Mouse (Mus musculus): ENCODE results near the gene Gm9918.

Gm9918 gene

GRCm38 (mm10) chr15:102273982-102274716 lies 3.8 kb downstream of the Gm9918 start:
- no peak for DNase-seq (ENCODE audit: low spot score in 2 of 2)

GRCm38 (mm10) chr15:102278726-102279091 lies 8.3 kb downstream of the Gm9918 start:
- DNase-seq (ENCODE audit: low spot score in 2 of 2): no peak

GRCm38 (mm10) chr15:102279092-102279782 lies 8.9 kb downstream of the Gm9918 start, which contains the start of gene Mfsd5:
Mfsd5 (plus strand) TSS chr15:102279454.
- peak; percentile 78 to 92 for DNase-seq (ENCODE audit: low spot score in 2 of 2)

- DNase-seq (ENCODE audit: low spot score in 2 of 2): peak in 1 of 2 experiments; percentile 26
Measured at GRCm38 (mm10) chr15:102279783-102280520, 9.6 kb downstream of the Gm9918 start.

GRCm38 (mm10) chr15:102280623-102281022 lies 10.3 kb downstream of the Gm9918 start:
- DNase-seq (ENCODE audit: low spot score in 2 of 2): no peak

- DNase-seq (ENCODE audit: low spot score in 2 of 2): no peak
Measured at GRCm38 (mm10) chr15:102282463-102283292, 12.3 kb downstream of the Gm9918 start.

- no peak for DNase-seq (ENCODE audit: low spot score in 2 of 2)
Measured at GRCm38 (mm10) chr15:102283648-102284047, 13.3 kb downstream of the Gm9918 start.

GRCm38 (mm10) chr15:102287395-102287794 lies 17.0 kb downstream of the Gm9918 start:
- DNase-seq (ENCODE audit: low spot score in 2 of 2): peak in 1 of 2 experiments; percentile 62

- peak; percentile 91 to 97 for DNase-seq (ENCODE audit: low spot score in 2 of 2)
Measured at GRCm38 (mm10) chr15:102295633-102296367, 25.4 kb downstream of the Gm9918 start, which contains the start of gene Espl1. Espl1 (plus strand) TSS chr15:102296266.

GRCm38 (mm10) chr15:102296368-102297006 lies 26.1 kb downstream of the Gm9918 start:
- DNase-seq (ENCODE audit: low spot score in 2 of 2): no peak

- no peak for DNase-seq (ENCODE audit: low spot score in 2 of 2)
Measured at GRCm38 (mm10) chr15:102302542-102302941, 32.2 kb downstream of the Gm9918 start.

GRCm38 (mm10) chr15:102308717-102309116 lies 38.4 kb downstream of the Gm9918 start:
- DNase-seq (ENCODE audit: low spot score in 2 of 2): no peak

GRCm38 (mm10) chr15:102310074-102310845 lies 39.9 kb downstream of the Gm9918 start:
- DNase-seq (ENCODE audit: low spot score in 2 of 2): no peak

- DNase-seq (ENCODE audit: low spot score in 2 of 2): no peak
Measured at GRCm38 (mm10) chr15:102311489-102311888, 41.1 kb downstream of the Gm9918 start.

- no peak for DNase-seq (ENCODE audit: low spot score in 2 of 2)
Measured at GRCm38 (mm10) chr15:102315292-102315691, 44.9 kb downstream of the Gm9918 start.

GRCm38 (mm10) chr15:102316263-102316662 lies 45.9 kb downstream of the Gm9918 start:
- DNase-seq (ENCODE audit: low spot score in 2 of 2): peak in 1 of 2 experiments; percentile 75

Measured in spleen, postnatal 10 days (tissue).